Comparison of ENCODE assay signal across 18 mouse cellular contexts in the genomic region with DNA sequence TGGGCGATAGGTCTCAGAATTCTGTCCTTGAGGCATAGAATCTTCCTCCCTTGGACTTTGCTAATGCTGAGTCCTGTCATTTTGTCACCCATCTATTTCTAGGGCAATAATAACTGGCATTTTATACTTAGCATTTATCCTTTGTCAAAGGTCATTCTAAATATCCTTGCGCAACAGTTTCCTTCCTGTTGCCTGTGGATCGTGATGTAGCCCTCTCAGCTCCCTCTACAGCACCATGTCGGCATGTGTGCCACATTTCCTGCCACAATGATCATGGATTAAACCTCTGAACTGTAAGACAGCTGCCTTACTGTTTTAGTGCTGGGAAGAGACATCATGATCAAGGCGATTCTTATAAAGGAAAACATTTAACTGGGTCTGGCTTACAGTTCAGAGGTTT.
"Had no signal": no experiment of that assay in that cellular context is flagged by ENCODE, and none has a peak within 500 bp of the region (broad histone marks: within the 10 kb centered on the region; RNA-seq: fewer than 3 reads in every experiment).

No protein-coding gene starts in this region.

- ATAC-seq: lung, postnatal 0 days had no signal

- DNase-seq: kidney, adult 11 months; kidney, adult 9 months; kidney, postnatal 4 days; left cerebral cortex, postnatal 4 days; lung, adult 2 months; lung, postnatal 4 days; midbrain, embryonic 14.5 days; right cerebral cortex, postnatal 4 days; spleen, adult 18-20 months; thymus, adult 2 months; thymus, postnatal 25 days had no signal

- H3K4me1 ChIP-seq: liver, embryonic 15.5 days; stomach, embryonic 15.5 days had no signal

- H3K36me3 ChIP-seq: limb, embryonic 13.5 days; liver, embryonic 15.5 days; midbrain, embryonic 10.5 days; neural tube, embryonic 12.5 days; stomach, embryonic 15.5 days had no signal

- H3K9ac ChIP-seq: limb, embryonic 13.5 days; liver, embryonic 15.5 days; neural tube, embryonic 12.5 days; stomach, embryonic 15.5 days had no signal

- H3K27ac ChIP-seq: kidney, postnatal 0 days; limb, embryonic 13.5 days; liver, embryonic 15.5 days; midbrain, embryonic 10.5 days; neural tube, embryonic 12.5 days; stomach, embryonic 15.5 days had no signal

- H3K4me2 ChIP-seq: limb, embryonic 13.5 days; liver, embryonic 15.5 days; neural tube, embryonic 12.5 days; stomach, embryonic 15.5 days had no signal

- H3K4me3 ChIP-seq: limb, embryonic 13.5 days; liver, embryonic 15.5 days; midbrain, embryonic 10.5 days; neural tube, embryonic 12.5 days; stomach, embryonic 15.5 days had no signal

- H3K9me3 ChIP-seq: limb, embryonic 13.5 days; liver, embryonic 15.5 days; midbrain, embryonic 10.5 days; neural tube, embryonic 12.5 days; stomach, embryonic 15.5 days had no signal

- H3K27me3 ChIP-seq: limb, embryonic 13.5 days; liver, embryonic 15.5 days; neural tube, embryonic 12.5 days; stomach, embryonic 15.5 days had no signal
